Mouse (Mus musculus) forebrain, embryonic 15.5 days (tissue): Measurements from ENCODE around the gene Pla1a. TPM values are rescaled to one million over a fixed set of nuclear protein-coding genes. Genes with fewer than 3 reads are reported as not detected.

ENCODE experiments used
- ATAC-seq: fragments of 200-750 bp; cut with Nextera tagmentation; replicated peaks from 2 replicates; pipeline ENCODE4 v1.8.0; 2017; ENCODE audit warnings: mild to moderate bottlenecking, moderate TSS enrichment, moderate library complexity
- H3K27ac ChIP-seq: fragments of 300-500 bp; sonication (generic); replicated peaks from 2 replicates; pipeline ENCODE4 v1.5.1; 2015; ENCODE audit warnings: mild to moderate bottlenecking, inconsistent platforms
- H3K27me3 ChIP-seq: fragments of 300-500 bp; sonication (generic); 2 replicates; pipeline ENCODE4 v1.6.1; 2015; ENCODE audit warnings: inconsistent platforms
- H3K36me3 ChIP-seq: fragments of 300-500 bp; sonication (generic); 2 replicates; pipeline ENCODE4 v1.6.1; 2015; ENCODE audit warnings: mild to moderate bottlenecking, inconsistent platforms
- H3K4me1 ChIP-seq: fragments of 300-500 bp; sonication (generic); 2 replicates; pipeline ENCODE4 v1.6.1; 2015; ENCODE audit warnings: inconsistent platforms
- H3K4me2 ChIP-seq: fragments of 300-500 bp; sonication (generic); replicated peaks from 2 replicates; pipeline ENCODE4 v1.6.1; 2015; ENCODE audit warnings: mild to moderate bottlenecking, inconsistent platforms
- H3K4me3 ChIP-seq: fragments of 300-500 bp; sonication (generic); 2 replicates; pipeline ENCODE4 v1.5.1; 2015; ENCODE audit warnings: mild to moderate bottlenecking, inconsistent platforms
- H3K9ac ChIP-seq: fragments of 300-500 bp; sonication (generic); replicated peaks from 2 replicates; pipeline ENCODE4 v1.6.1; 2015; ENCODE audit warnings: mild to moderate bottlenecking, inconsistent platforms
- H3K9me3 ChIP-seq: fragments of 300-500 bp; sonication (generic); 2 replicates; pipeline ENCODE4 v1.6.1; 2016; ENCODE audit warnings: inconsistent platforms
- WGBS: fragments of 180-500 bp; shearing (Covaris S2); methylation state at CpG from one replicate; pipeline ENCODE4 v1.1.7; 2015; ENCODE audit warnings: mixed read lengths; 5-methylcytosine and 5-hydroxymethylcytosine counted together
- polyA plus RNA-seq: library from polyadenylated mRNA; unstranded; fragments of >200 nt; fragmentation: Nextera tagmentation; extraction: Ambion mirVana; gene quantifications from 2 replicates; pipeline ENCODE4 v1.2.1, GENCODE M21; 2015

Pla1a gene
- polyA plus RNA-seq, 1 experiment from 2014 or later = 0.41 TPM

DNA sequence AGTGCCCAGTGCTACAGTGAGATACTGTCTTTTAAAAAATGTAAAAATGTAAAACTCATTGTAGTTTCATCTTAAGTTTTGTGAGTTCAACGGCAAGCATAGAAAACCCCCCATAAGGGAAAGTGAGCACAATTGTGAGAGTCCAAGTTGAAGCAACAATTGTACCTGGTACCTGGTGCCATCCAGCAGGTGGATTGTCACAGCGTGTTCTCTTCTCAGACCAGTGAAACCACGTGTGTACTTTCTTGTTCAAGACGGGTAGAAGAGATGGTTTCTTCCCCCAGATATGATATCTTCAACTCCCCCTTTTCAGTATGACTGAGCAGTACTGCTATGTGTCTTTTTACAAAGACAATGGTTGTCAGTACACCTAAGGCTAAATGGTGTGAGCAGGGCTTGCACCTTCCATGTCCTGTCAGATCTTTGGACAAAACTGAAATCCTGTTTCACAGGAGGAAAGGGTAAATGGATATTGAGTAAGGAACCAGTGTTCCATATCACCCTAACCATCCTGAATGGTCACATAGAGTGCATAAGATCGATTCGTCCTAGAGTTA is 74.6 kb downstream of the Pla1a start:
- 93% methylated on average over 6 of the region's 6 CpGs for WGBS

DNA sequence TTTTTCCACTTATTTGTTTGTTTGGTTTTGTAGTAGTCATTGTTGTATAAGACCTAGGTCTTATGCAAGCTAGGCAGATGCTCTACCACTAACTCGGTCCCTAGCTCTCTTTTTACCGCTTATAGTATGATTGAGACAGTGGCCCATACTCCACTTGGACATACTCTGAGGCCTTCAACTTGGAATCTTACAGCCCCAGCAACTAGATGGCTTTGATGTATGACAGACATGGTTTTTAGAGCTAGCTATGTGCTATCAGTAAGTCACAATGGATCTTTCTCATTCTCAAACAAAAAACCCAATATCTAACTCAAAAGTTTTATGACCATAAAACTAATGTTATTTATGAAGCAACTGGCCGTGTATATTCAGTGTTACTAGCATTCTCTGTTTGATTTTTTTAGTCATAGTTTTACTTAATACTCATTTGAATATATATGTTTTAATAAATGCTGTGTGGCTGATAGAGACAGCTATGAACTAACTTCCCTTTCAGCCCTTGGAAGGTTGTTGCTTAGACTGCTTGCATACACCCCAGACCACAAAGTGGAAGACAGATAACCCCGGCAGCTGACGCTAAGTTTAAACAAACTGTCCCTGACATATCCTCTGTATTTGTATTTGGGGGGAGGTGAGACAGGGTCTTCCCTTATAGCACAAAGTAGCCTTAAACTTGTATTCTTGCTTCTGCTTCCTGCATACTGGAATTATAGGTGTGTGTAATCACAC is 78.6 kb downstream of the Pla1a start:
- Histone ChIP-seq H3K27me3 (no peaks in the 10 kb centered on the region), H3K9me3 (no peaks in the 10 kb centered on the region), H3K4me2 (no peak overlapping the region), H3K4me1 (no peaks in the 10 kb centered on the region), H3K9ac (no peak overlapping the region), H3K27ac (no peak overlapping the region), H3K36me3 (peaks cover 26% of the 10 kb centered on the region), H3K4me3 (no peak overlapping the region)
- 95% methylated on average over 5 of the region's 5 CpGs for WGBS
- ATAC-seq = no peak

More for the DNA sequence above, 74.6 kb downstream of the Pla1a start:
- no peaks in the 10 kb centered on the region for H3K4me1 ChIP-seq
- ATAC-seq = no peak
- no peak overlapping the region for H3K27ac ChIP-seq
- H3K36me3 ChIP-seq = no peaks in the 10 kb centered on the region
- H3K27me3 ChIP-seq = no peaks in the 10 kb centered on the region
- H3K4me3 ChIP-seq = no peak overlapping the region
- no peak overlapping the region for H3K9ac ChIP-seq
- H3K4me2 ChIP-seq = no peak overlapping the region
- H3K9me3 ChIP-seq = no peaks in the 10 kb centered on the region

DNA sequence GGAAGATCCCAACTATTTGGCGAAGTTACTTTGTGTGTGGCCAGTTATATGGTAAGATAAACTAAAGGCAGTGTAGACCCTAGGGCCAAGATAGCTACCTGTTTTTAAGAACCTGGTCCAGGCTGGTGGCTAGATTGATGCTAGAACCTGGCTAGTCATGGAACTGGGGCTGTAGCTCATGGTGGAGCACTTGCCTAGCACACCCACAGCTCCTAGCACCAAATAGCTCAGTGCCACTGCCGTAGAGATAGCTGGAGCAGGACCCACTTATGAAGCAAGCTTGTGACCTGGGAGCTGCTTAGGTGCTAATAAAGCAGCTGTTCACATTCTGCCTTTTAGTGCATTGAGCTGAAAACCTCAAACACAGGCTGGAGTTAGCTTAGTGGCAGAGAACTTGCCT is 79.3 kb downstream of the Pla1a start:
- H3K27ac ChIP-seq = no peak overlapping the region

DNA sequence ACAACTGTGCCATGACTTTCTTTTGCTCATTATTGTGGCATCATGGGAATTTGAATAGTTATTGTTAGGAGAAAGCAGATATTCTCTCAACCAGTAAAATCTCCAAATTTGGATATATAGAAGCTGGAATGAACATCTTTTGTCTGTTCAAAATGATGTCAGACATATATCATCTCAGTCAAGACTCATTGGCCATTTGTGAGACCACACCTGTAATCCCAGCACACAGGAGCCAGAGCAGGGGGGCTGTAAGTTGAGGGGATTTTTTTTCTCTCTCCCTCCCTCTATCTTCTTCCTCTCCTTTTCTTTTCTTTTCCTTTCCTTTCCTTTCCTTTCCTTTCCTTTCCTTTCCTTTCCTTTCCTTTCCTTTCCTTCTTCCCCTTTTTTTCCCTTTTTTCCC is 80.1 kb downstream of the Pla1a start:
- ATAC-seq = no peak
- Histone ChIP-seq H3K4me1 (peaks cover 8% of the 10 kb centered on the region), H3K36me3 (peaks cover 28% of the 10 kb centered on the region), H3K27ac (no peak overlapping the region), H3K9ac (no peak overlapping the region), H3K9me3 (no peaks in the 10 kb centered on the region), H3K4me3 (no peak overlapping the region), H3K27me3 (no peaks in the 10 kb centered on the region), H3K4me2 (no peak overlapping the region)

More for the DNA sequence above, 79.3 kb downstream of the Pla1a start:
- Histone ChIP-seq H3K4me3 (no peak overlapping the region), H3K4me2 (no peak overlapping the region), H3K36me3 (peaks cover 28% of the 10 kb centered on the region), H3K4me1 (no peaks in the 10 kb centered on the region), H3K9me3 (no peaks in the 10 kb centered on the region), H3K27me3 (no peaks in the 10 kb centered on the region), H3K9ac (no peak overlapping the region)
- WGBS = 91% methylated on average over 2 of the region's 2 CpGs
- ATAC-seq = no peak

DNA sequence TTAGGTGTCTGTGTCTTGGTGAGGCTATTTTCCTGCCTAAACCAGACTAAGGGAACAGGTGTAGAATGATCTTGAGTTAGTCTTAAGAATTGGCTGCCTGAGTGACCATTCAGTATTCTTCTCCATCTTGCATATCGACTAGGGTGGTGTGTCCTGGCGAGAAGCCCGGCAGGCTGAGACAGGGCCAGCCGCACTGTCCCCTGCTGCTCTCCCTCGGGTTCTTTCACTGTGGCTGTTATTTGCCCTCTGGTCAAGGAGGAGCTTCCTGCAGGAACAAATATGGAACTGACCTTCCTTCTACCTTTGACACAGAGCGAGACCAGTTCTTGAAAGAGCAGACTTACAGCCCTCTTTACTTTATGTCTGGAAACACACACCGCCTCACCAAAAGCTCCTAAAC is 80.9 kb downstream of the Pla1a start:
- Histone ChIP-seq H3K9me3 (no peaks in the 10 kb centered on the region), H3K9ac (no peak overlapping the region), H3K4me3 (no peak overlapping the region), H3K4me1 (peaks cover 13% of the 10 kb centered on the region), H3K4me2 (no peak overlapping the region), H3K27me3 (no peaks in the 10 kb centered on the region), H3K27ac (no peak overlapping the region; the same call in 1 of the 2 replicates), H3K36me3 (peaks cover 28% of the 10 kb centered on the region)
- no peak for ATAC-seq
- 82% methylated on average over 7 of the region's 7 CpGs for WGBS

DNA sequence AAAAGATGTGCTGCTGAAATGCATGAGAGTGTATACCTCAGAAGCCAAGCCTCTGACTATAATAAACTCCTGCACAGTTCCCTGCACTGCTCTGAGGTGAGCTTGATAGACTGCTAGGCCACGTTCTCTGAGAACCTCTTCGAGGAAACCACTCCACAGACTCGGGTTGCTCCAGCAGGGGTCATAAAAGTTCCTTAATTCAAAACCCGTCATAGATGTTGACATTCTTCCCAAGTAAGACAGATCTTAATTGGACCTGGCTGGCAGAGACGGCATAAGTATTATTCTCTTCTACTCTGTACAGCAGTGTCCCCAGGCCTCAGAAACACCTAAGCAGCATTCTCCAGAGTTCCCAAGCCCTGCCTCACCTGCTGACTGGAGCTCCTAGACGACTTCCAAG is 82.0 kb downstream of the Pla1a start:
- peaks cover 17% of the 10 kb centered on the region for H3K4me1 ChIP-seq
- 84% methylated on average over 6 of the region's 6 CpGs for WGBS

DNA sequence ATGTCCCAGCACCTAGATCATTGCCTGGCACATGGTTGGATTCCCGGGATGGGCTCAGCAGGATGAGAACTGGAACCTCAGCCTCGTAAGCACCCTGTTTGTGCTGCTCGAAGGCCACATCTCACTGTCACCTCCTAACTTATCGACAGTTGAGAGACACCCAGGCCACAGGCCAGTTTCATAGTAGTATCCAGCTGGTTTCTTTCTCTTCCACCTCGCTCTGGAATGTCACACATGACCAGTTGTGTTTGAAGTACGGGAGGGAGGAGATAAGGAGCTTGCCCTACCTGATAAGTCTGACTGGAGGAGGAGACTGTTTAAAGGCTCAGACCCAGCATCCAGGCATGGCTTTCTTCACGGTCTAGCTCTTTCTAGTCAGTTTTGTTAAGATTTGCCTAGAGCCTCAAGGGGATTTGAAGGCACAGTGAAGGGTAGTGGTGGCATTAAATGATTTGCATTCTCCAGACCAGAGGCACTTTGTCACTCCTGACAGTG is 82.5 kb downstream of the Pla1a start:
- no peak overlapping the region for H3K4me2 ChIP-seq
- no peak for ATAC-seq
- no peak overlapping the region for H3K27ac ChIP-seq
- H3K9ac ChIP-seq = no peak overlapping the region
- H3K27me3 ChIP-seq = no peaks in the 10 kb centered on the region
- H3K36me3 ChIP-seq = peaks cover 28% of the 10 kb centered on the region
- H3K9me3 ChIP-seq = no peaks in the 10 kb centered on the region
- no peak overlapping the region for H3K4me3 ChIP-seq
- 91% methylated on average over 7 of the region's 7 CpGs for WGBS
- H3K4me1 ChIP-seq = peaks cover 17% of the 10 kb centered on the region

More for the DNA sequence above, 82.0 kb downstream of the Pla1a start:
- Histone ChIP-seq H3K9me3 (no peaks in the 10 kb centered on the region), H3K36me3 (peaks cover 28% of the 10 kb centered on the region), H3K27ac (no peak overlapping the region), H3K9ac (no peak overlapping the region), H3K4me2 (no peak overlapping the region), H3K27me3 (no peaks in the 10 kb centered on the region), H3K4me3 (no peak overlapping the region)
- no peak for ATAC-seq

DNA sequence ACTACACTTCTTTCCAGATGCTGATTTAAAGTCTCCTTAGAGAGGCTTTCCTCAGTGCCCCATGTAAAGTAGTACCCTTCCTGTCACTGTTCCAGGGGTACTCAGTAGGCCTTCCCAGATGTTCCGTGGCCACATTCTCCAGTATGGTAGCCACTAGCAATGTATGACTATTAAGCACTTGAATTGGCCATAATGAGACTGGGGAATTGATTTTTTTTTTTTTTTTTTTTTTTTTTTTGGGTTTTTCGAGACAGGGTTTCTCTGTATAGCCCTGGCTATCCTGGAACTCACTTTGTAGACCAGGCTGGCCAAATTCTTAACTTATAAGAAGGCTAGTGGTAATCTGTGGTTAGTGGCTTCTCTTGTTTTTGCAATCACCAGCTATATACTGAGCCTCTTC is 83.1 kb downstream of the Pla1a start:
- Histone ChIP-seq H3K9me3 (no peaks in the 10 kb centered on the region), H3K4me1 (peaks cover 17% of the 10 kb centered on the region), H3K9ac (no peak overlapping the region), H3K36me3 (peaks cover 28% of the 10 kb centered on the region), H3K4me2 (no peak overlapping the region), H3K27me3 (no peaks in the 10 kb centered on the region), H3K27ac (no peak overlapping the region), H3K4me3 (no peak overlapping the region)
- no peak for ATAC-seq
- 90% methylated on average over 2 of the region's 2 CpGs for WGBS

DNA sequence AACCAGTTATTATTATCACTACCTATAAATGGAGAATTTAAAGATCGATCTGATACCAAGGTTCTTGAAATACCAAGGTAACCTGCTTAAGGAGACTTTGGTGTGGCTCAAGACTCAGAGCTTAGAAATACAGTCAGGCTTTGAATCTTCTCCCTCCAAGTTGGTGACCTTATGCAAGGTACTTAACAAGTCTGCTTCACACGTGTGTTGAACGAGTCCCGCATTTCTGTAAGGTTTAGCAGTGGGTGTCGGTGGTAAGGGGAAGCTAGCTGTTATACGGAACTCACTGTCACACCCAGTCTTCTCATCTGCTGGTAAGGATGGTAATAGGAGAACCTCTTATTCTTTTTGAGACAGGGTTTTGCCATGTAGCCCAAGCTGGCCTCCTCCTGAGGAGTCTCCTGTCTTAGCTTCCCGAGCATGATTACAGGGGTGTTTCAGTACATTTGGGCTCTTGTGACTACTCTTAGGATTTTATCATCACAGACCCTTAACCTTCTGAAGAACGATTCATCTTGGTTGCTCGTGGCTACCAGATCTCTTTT is 84.7 kb downstream of the Pla1a start:
- ATAC-seq = no peak
- H3K27ac ChIP-seq = no peak overlapping the region
- no peak overlapping the region for H3K4me2 ChIP-seq
- peaks cover 17% of the 10 kb centered on the region for H3K4me1 ChIP-seq
- 91% methylated on average over 9 of the region's 9 CpGs for WGBS
- H3K9me3 ChIP-seq = no peaks in the 10 kb centered on the region
- no peak overlapping the region for H3K4me3 ChIP-seq
- no peaks in the 10 kb centered on the region for H3K27me3 ChIP-seq
- H3K36me3 ChIP-seq = peaks cover 28% of the 10 kb centered on the region
- no peak overlapping the region for H3K9ac ChIP-seq

DNA sequence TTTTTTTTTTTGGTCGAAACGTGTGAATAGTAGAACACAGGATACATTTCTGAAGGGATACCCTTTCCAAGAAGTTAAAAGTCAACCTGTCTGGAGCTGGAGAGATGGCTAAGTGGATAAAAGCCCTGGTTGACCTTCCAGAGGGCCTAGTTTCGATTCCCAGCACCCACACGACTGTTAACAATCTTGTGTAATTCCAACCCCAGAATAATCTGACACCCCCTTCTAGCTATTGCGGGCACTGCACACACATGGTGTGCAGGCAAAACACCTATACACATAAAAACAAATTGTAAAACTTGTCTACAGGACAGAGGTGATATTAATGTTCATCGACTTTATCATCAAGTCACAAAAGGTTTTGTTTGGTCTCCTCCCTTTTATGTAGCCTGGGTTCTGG is 85.4 kb downstream of the Pla1a start:
- H3K27ac ChIP-seq = no peak overlapping the region
- H3K36me3 ChIP-seq = peaks cover 28% of the 10 kb centered on the region
- peak overlapping the region; percentile 68 for H3K4me2 ChIP-seq
- 68% methylated on average over 6 of the region's 6 CpGs for WGBS
- H3K9ac ChIP-seq = peak overlapping the region; percentile 85
- no peaks in the 10 kb centered on the region for H3K27me3 ChIP-seq
- peaks cover 17% of the 10 kb centered on the region for H3K4me1 ChIP-seq
- no peak for ATAC-seq
- no peaks in the 10 kb centered on the region for H3K9me3 ChIP-seq
- H3K4me3 ChIP-seq = peak overlapping the region; percentile 99

DNA sequence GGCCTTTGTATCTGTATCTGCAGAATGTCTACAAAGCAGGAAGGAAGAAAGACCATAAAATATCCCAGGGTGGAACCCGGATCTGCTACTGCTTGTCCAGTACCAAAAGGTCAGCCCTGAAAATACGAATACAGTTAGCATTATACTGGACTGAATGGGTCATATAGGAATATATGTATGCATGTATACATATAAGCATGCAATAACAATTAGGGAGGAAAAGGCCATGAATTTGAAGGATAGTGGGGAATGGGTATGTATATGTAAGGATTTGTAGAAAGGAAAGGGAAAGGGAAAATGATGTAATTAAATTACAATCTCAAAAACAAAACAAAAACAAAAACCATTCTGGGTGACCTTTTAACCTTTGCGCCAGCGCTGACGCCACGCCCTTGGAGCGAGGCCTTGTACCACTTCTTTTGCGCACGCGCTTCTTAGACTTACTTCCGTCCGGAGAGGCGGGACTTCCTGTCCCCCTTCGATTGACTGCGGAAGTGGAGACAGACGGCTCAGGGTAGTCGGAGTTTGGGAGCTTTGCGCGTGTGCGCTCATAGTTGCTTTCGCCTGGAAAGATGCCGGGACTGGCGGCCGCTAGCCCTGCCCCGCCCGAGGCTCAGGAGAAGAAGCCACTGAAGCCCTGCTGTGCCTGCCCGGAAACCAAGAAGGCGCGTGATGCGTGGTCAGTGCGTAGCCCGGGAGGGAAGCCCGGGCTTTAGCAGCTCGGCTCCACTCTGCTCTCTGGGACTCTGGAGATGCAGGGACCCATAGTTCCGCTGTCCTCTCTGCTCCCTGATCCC is 86.2 kb downstream of the Pla1a start, which contains the start of the genes Cox17 and Gm21987:
Cox17 (plus strand) TSS at position 463 of the 797 bp plus-strand sequence.
Gm21987 (plus strand) TSS at position 512 of the 797 bp plus-strand sequence.
- H3K9ac ChIP-seq = peak within 1 kb of the TSS; percentile 85
- no peaks in the 10 kb centered on the region for H3K27me3 ChIP-seq
- H3K4me2 ChIP-seq = peak within 1 kb of the TSS; percentile 68
- H3K4me1 ChIP-seq = peaks cover 20% of the 10 kb centered on the region
- WGBS = 3% methylated on average over 35 of the region's 35 CpGs
- peak within 1 kb of the TSS; percentile 91 for H3K27ac ChIP-seq
- ATAC-seq = peak; percentile 97
- H3K4me3 ChIP-seq = peak within 1 kb of the TSS; percentile 99
- H3K9me3 ChIP-seq = no peaks in the 10 kb centered on the region
- H3K36me3 ChIP-seq = peaks cover 21% of the 10 kb centered on the region
